Mouse (Mus musculus) embryonic facial prominence, embryonic 10.5 days (tissue): Measurements from ENCODE around the gene Kcnh3. TPM values are rescaled to one million over a fixed set of nuclear protein-coding genes. Genes with fewer than 3 reads are reported as not detected.
"Not testable (repeated sequence)": the region's sequence is repeated elsewhere in the genome, so short reads cannot be mapped to it uniquely, and the experiment has no call there.

Experiments used
- DNase-seq: peaks from one replicate; pipeline ENCODE4 v3.0.0-alpha.2; 2017; ENCODE audit warnings: low spot score
- H3K27ac ChIP-seq: fragments of 300-500 bp; sonication (generic); replicated peaks from 2 replicates; pipeline ENCODE4 v1.5.1; 2016; ENCODE audit warnings: mild to moderate bottlenecking
- H3K27me3 ChIP-seq: fragments of 300-500 bp; sonication (generic); replicated peaks from 2 replicates; pipeline ENCODE4 v1.6.1; 2016; ENCODE audit warnings: low read depth, mild to moderate bottlenecking; ENCODE audit not compliant: poor library complexity, severe bottlenecking
- H3K36me3 ChIP-seq: fragments of 300-500 bp; sonication (generic); replicated peaks from 2 replicates; pipeline ENCODE4 v1.6.1; 2016; ENCODE audit warnings: mild to moderate bottlenecking, moderate library complexity
- H3K4me1 ChIP-seq: fragments of 300-500 bp; sonication (generic); 2 replicates; pipeline ENCODE4 v1.6.1; 2016
- H3K4me3 ChIP-seq: fragments of 300-500 bp; sonication (generic); 2 replicates; pipeline ENCODE4 v1.5.1; 2016; ENCODE audit warnings: mild to moderate bottlenecking, moderate library complexity
- H3K9me3 ChIP-seq: fragments of 300-500 bp; sonication (generic); 2 replicates; pipeline ENCODE4 v1.6.1; 2016; ENCODE audit warnings: mild to moderate bottlenecking
- WGBS: fragments of 180-500 bp; shearing (Covaris S2); methylation state at CpG from one replicate; pipeline ENCODE4 v1.1.7; 2016; 5-methylcytosine and 5-hydroxymethylcytosine counted together
- polyA plus RNA-seq: library from polyadenylated mRNA; unstranded; fragments of >200 nt; fragmentation: Nextera tagmentation; extraction: Ambion mirVana; gene quantifications from 2 replicates; pipeline ENCODE4 v1.2.1, GENCODE M21; 2016

Gene Kcnh3
- polyA plus RNA-seq, 1 experiment from 2014 or later = 0.25 TPM

- H3K9me3 ChIP-seq = no peaks in the 10 kb centered on the region
- H3K36me3 ChIP-seq = peaks cover 63% of the 10 kb centered on the region
- DNase-seq = no peak
- no peak overlapping the region for H3K27ac ChIP-seq
- peaks cover 21% of the 10 kb centered on the region for H3K4me1 ChIP-seq
- H3K4me3 ChIP-seq = no peak overlapping the region
- WGBS = 83% methylated on average over 9 of the region's 9 CpGs
- no peaks in the 10 kb centered on the region for H3K27me3 ChIP-seq
Observed at GRCm38 (mm10) chr15:99248972-99249371, 24.3 kb downstream of the Kcnh3 start.

- Histone ChIP-seq H3K36me3 (peaks cover 53% of the 10 kb centered on the region), H3K27me3 (no peaks in the 10 kb centered on the region), H3K27ac (no peak overlapping the region), H3K4me3 (no peak overlapping the region), H3K9me3 (no peaks in the 10 kb centered on the region), H3K4me1 (peaks cover 21% of the 10 kb centered on the region)
- DNase-seq = no peak
- WGBS = 93% methylated on average over 11 of the region's 11 CpGs
Observed at GRCm38 (mm10) chr15:99249938-99250337, 25.3 kb downstream of the Kcnh3 start.

- Histone ChIP-seq H3K36me3 (peaks cover 42% of the 10 kb centered on the region), H3K4me1 (peaks cover 21% of the 10 kb centered on the region), H3K4me3 (peak overlapping the region; percentile 69), H3K27ac (peak overlapping the region; percentile 81)
- H3K9me3 ChIP-seq, H3K27me3 ChIP-seq, DNase-seq: not testable (repeated sequence)
- under 1% methylated on average over 15 of the region's 15 CpGs for WGBS
Observed at GRCm38 (mm10) chr15:99251111-99251510, 26.4 kb downstream of the Kcnh3 start.

- WGBS = under 1% methylated on average over 52 of the region's 52 CpGs
- H3K27ac ChIP-seq = peak within 1 kb of the TSS; percentile 96
- DNase-seq = peak; percentile 95
- H3K4me1 ChIP-seq = peaks cover 21% of the 10 kb centered on the region
- peaks cover 35% of the 10 kb centered on the region for H3K36me3 ChIP-seq
- peak within 1 kb of the TSS; percentile 69 for H3K4me3 ChIP-seq
- no peaks in the 10 kb centered on the region for H3K9me3 ChIP-seq
- H3K27me3 ChIP-seq = no peaks in the 10 kb centered on the region
Observed at GRCm38 (mm10) chr15:99251626-99252380, 27.1 kb downstream of the Kcnh3 start, which contains the start of gene Mcrs1. Mcrs1 (minus strand) TSS chr15:99251961.

- Histone ChIP-seq H3K4me1 (peaks cover 27% of the 10 kb centered on the region), H3K36me3 (peaks cover 27% of the 10 kb centered on the region), H3K27me3 (no peaks in the 10 kb centered on the region), H3K9me3 (no peaks in the 10 kb centered on the region), H3K4me3 (peak overlapping the region; percentile 69), H3K27ac (peak overlapping the region; percentile 96)
- 6% methylated on average over 22 of the region's 22 CpGs for WGBS
- DNase-seq = no peak
Observed at GRCm38 (mm10) chr15:99252381-99253174, 27.9 kb downstream of the Kcnh3 start.

- 45% methylated on average over 2 of the region's 2 CpGs for WGBS
- Histone ChIP-seq H3K36me3 (peaks cover 22% of the 10 kb centered on the region), H3K4me3 (peak overlapping the region; percentile 69), H3K4me1 (peaks cover 28% of the 10 kb centered on the region)
- not testable (repeated sequence) for H3K27me3 ChIP-seq, DNase-seq, H3K9me3 ChIP-seq, H3K27ac ChIP-seq
Observed at GRCm38 (mm10) chr15:99253175-99253479, 28.5 kb downstream of the Kcnh3 start.

- Histone ChIP-seq H3K4me1 (peaks cover 28% of the 10 kb centered on the region), H3K4me3 (no peak overlapping the region), H3K9me3 (no peaks in the 10 kb centered on the region), H3K27me3 (no peaks in the 10 kb centered on the region), H3K36me3 (peaks cover 15% of the 10 kb centered on the region), H3K27ac (no peak overlapping the region)
- DNase-seq = no peak
- 96% methylated on average over 6 of the region's 6 CpGs for WGBS
Observed at GRCm38 (mm10) chr15:99253772-99254171, 29.1 kb downstream of the Kcnh3 start.

- Histone ChIP-seq H3K4me3 (no peak overlapping the region), H3K27me3 (no peaks in the 10 kb centered on the region), H3K4me1 (peaks cover 32% of the 10 kb centered on the region), H3K27ac (no peak overlapping the region), H3K9me3 (no peaks in the 10 kb centered on the region), H3K36me3 (peaks cover 7% of the 10 kb centered on the region)
- WGBS = 79% methylated on average over 2 of the region's 2 CpGs
- DNase-seq = no peak
Observed at GRCm38 (mm10) chr15:99254477-99255005, 29.9 kb downstream of the Kcnh3 start.

GRCm38 (mm10) chr15:99255241-99255749 is 30.6 kb downstream of the Kcnh3 start:
- Histone ChIP-seq H3K9me3 (no peaks in the 10 kb centered on the region), H3K27ac (no peak overlapping the region), H3K36me3 (no peaks in the 10 kb centered on the region), H3K4me1 (peaks cover 36% of the 10 kb centered on the region), H3K27me3 (no peaks in the 10 kb centered on the region), H3K4me3 (0 out of 2 replicates have a peak overlapping the region, but pooled peaks have one; percentile 6)
- DNase-seq = no peak
- WGBS = 88% methylated on average over 6 of the region's 6 CpGs

- no peaks in the 10 kb centered on the region for H3K36me3 ChIP-seq
- H3K27me3 ChIP-seq = no peaks in the 10 kb centered on the region
- H3K27ac ChIP-seq = peak overlapping the region; percentile 54; the same call in 1 of the 2 replicates
- H3K4me3 ChIP-seq = peak overlapping the region; percentile 45
- 67% methylated on average over 8 of the region's 8 CpGs for WGBS
- H3K9me3 ChIP-seq = no peaks in the 10 kb centered on the region
- peaks cover 23% of the 10 kb centered on the region for H3K4me1 ChIP-seq
- no peak for DNase-seq
Observed at GRCm38 (mm10) chr15:99259167-99259729, 34.6 kb downstream of the Kcnh3 start.

- Histone ChIP-seq H3K27ac (peak overlapping the region; percentile 54), H3K9me3 (no peaks in the 10 kb centered on the region), H3K36me3 (no peaks in the 10 kb centered on the region), H3K4me1 (peaks cover 28% of the 10 kb centered on the region), H3K4me3 (peak overlapping the region; percentile 45), H3K27me3 (no peaks in the 10 kb centered on the region)
- DNase-seq = peak; percentile 89
- under 1% methylated on average over 10 of the region's 10 CpGs for WGBS
Observed at GRCm38 (mm10) chr15:99259730-99260252, 35.1 kb downstream of the Kcnh3 start.

- H3K27ac ChIP-seq = no peak overlapping the region
- H3K27me3 ChIP-seq = no peaks in the 10 kb centered on the region
- no peak overlapping the region for H3K4me3 ChIP-seq
- WGBS = 78% methylated on average over 10 of the region's 10 CpGs
- no peaks in the 10 kb centered on the region for H3K36me3 ChIP-seq
- DNase-seq = no peak
- H3K9me3 ChIP-seq = no peaks in the 10 kb centered on the region
- peaks cover 30% of the 10 kb centered on the region for H3K4me1 ChIP-seq
Observed at GRCm38 (mm10) chr15:99262702-99263101, 38.0 kb downstream of the Kcnh3 start.
